Mouse (Mus musculus): Measurements from ENCODE around the gene Xrra1. TPM values are rescaled to one million over a fixed set of nuclear protein-coding genes. Genes with fewer than 3 reads are reported as not detected.
"Not testable (repeated sequence)": the region's sequence is repeated elsewhere in the genome, so short reads cannot be mapped to it uniquely, and the experiment has no call there.

Xrra1 gene
- polyA plus RNA-seq, 1 experiment = 0.34 TPM

GRCm38 (mm10) chr7:99946356-99946755, 87.4 kb downstream of the Xrra1 start:
- TF ChIP-seq CTCF (IDR thresholded peaks at IDR 0.05; ENCODE audit: borderline replicate concordance, insufficient read depth, low read depth, low read length) (no peak), POLR2A (IDR thresholded peaks at IDR 0.05; ENCODE audit: borderline replicate concordance, insufficient read depth, low read length) (no peak)
- peak in 1 of 2 experiments; percentile 0 for DNase-seq
- 93% methylated on average over 4 of the region's 4 CpGs for WGBS

GRCm38 (mm10) chr7:99947329-99947728, 88.4 kb downstream of the Xrra1 start:
- H3K4me1 ChIP-seq (ENCODE audit: control insufficient read depth, insufficient read depth, low read length) = peaks cover 7% of the 10 kb centered on the region; the same call in 1 of the 2 replicates
- TF ChIP-seq CTCF (IDR thresholded peaks at IDR 0.05; ENCODE audit: borderline replicate concordance, insufficient read depth, low read depth, low read length) (no peak), POLR2A (IDR thresholded peaks at IDR 0.05; ENCODE audit: borderline replicate concordance, insufficient read depth, low read length) (no peak)
- WGBS = 24% methylated on average over 9 of the region's 9 CpGs
- H3K27ac ChIP-seq (ENCODE audit: insufficient read depth, low read length) = no peak overlapping the region
- H3K27me3 ChIP-seq (ENCODE audit: control insufficient read depth, insufficient read depth, low read length) = no peaks in the 10 kb centered on the region
- DNase-seq = peak; percentile 69 to 81
- H3K4me3 ChIP-seq (replicated peaks; ENCODE audit: insufficient read depth, low read depth, low read length) = no peak overlapping the region

More at GRCm38 (mm10) chr7:99946356-99946755, 87.4 kb downstream of the Xrra1 start:
- Histone ChIP-seq H3K27ac (ENCODE audit: insufficient read depth, low read length) (no peak overlapping the region), H3K4me3 (replicated peaks; ENCODE audit: insufficient read depth, low read depth, low read length) (no peak overlapping the region), H3K4me1 (ENCODE audit: control insufficient read depth, insufficient read depth, low read length) (peaks cover 7% of the 10 kb centered on the region; the same call in 1 of the 2 replicates), H3K27me3 (ENCODE audit: control insufficient read depth, insufficient read depth, low read length) (no peaks in the 10 kb centered on the region)

DNA sequence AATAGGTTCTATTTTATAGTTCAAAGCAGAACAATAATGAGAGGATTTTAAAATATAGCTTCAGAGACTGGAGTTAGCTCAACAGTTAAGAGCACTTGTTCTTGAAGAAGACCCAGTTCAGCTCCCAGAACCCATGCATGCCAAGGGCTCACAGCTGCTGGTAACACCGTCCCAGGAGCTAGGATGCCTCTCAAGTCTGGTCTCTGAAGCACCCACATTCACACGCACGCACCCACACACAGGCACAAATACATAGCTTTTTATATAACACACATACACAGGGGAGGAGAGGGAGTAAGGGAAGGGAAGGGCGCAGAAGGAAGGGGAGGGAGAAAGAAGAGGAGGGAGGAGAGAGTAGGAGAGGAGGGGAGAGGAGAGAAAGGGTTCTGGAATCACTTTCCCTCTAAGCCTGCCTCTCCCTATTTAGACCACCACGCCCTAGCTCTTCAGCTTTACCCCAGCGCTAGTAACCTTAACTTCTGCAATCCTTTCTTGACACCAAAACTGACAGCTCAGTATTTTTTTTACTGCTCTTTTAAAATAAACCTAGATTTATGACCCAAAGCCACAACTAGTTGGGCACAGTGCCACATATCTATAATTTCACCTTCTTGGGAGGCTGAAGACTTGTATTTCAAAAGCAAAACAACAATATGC, 94.7 kb downstream of the Xrra1 start:
- H3K4me1 ChIP-seq (ENCODE audit: control insufficient read depth, insufficient read depth, low read length) = peaks cover 9% of the 10 kb centered on the region
- TF ChIP-seq POLR2A (IDR thresholded peaks at IDR 0.05; ENCODE audit: borderline replicate concordance, insufficient read depth, low read length) (no peak), CTCF (IDR thresholded peaks at IDR 0.05; ENCODE audit: borderline replicate concordance, insufficient read depth, low read depth, low read length) (no peak)
- H3K4me3 ChIP-seq (replicated peaks; ENCODE audit: insufficient read depth, low read depth, low read length) = no peak overlapping the region
- DNase-seq = peak in 1 of 2 experiments; percentile 8
- WGBS = 86% methylated on average over 6 of the region's 6 CpGs
- H3K27ac ChIP-seq (ENCODE audit: insufficient read depth, low read length) = no peak overlapping the region
- H3K27me3 ChIP-seq (ENCODE audit: control insufficient read depth, insufficient read depth, low read length) = no peaks in the 10 kb centered on the region; the same call in 1 of the 2 replicates

GRCm38 (mm10) chr7:99954212-99954611, 95.3 kb downstream of the Xrra1 start:
- no peak for TF ChIP-seq POLR2A (IDR thresholded peaks at IDR 0.05; ENCODE audit: borderline replicate concordance, insufficient read depth, low read length)
- TF ChIP-seq CTCF (IDR thresholded peaks at IDR 0.05; ENCODE audit: borderline replicate concordance, insufficient read depth, low read depth, low read length) = no peak
- H3K4me1 ChIP-seq (ENCODE audit: control insufficient read depth, insufficient read depth, low read length) = peaks cover 9% of the 10 kb centered on the region
- H3K27me3 ChIP-seq (ENCODE audit: control insufficient read depth, insufficient read depth, low read length) = no peaks in the 10 kb centered on the region; the same call in 1 of the 2 replicates
- H3K27ac ChIP-seq (ENCODE audit: insufficient read depth, low read length) = no peak overlapping the region
- 89% methylated on average over 8 of the region's 8 CpGs for WGBS
- no peak overlapping the region for H3K4me3 ChIP-seq (replicated peaks; ENCODE audit: insufficient read depth, low read depth, low read length)
- DNase-seq = peak in 1 of 2 experiments; percentile 4

DNA sequence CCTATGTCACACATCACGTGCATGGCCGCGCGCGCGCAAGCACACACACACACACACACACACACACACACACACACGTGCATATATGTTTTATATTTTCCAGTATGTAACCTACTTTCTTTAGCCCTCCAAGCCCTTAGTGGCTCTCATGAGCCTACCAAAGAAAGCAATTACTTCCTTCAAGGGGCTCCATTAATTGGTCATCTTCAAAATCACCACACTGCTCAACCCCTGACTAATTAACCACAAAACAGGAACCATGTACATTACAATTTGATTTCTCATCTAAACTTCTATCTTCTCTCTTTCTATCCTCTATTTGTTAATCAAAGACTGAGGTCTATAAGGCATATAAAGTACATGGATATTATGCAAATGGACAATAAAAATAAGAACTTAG, 97.2 kb downstream of the Xrra1 start:
- WGBS = over 99% methylated on average over 7 of the region's 7 CpGs
- DNase-seq = peak in 1 of 2 experiments; percentile 2
- H3K4me3 ChIP-seq (replicated peaks; ENCODE audit: insufficient read depth, low read depth, low read length) = no peak overlapping the region
- no peaks in the 10 kb centered on the region; the same call in 1 of the 2 replicates for H3K27me3 ChIP-seq (ENCODE audit: control insufficient read depth, insufficient read depth, low read length)
- TF ChIP-seq CTCF (IDR thresholded peaks at IDR 0.05; ENCODE audit: borderline replicate concordance, insufficient read depth, low read depth, low read length) = no peak
- no peak for TF ChIP-seq POLR2A (IDR thresholded peaks at IDR 0.05; ENCODE audit: borderline replicate concordance, insufficient read depth, low read length)
- no peak overlapping the region for H3K27ac ChIP-seq (ENCODE audit: insufficient read depth, low read length)
- peaks cover 14% of the 10 kb centered on the region for H3K4me1 ChIP-seq (ENCODE audit: control insufficient read depth, insufficient read depth, low read length)

- H3K27ac ChIP-seq (ENCODE audit: insufficient read depth, low read length) = no peak overlapping the region
- H3K4me1 ChIP-seq (ENCODE audit: control insufficient read depth, insufficient read depth, low read length) = peaks cover 14% of the 10 kb centered on the region
- TF ChIP-seq POLR2A (IDR thresholded peaks at IDR 0.05; ENCODE audit: borderline replicate concordance, insufficient read depth, low read length) (no peak), CTCF (IDR thresholded peaks at IDR 0.05; ENCODE audit: borderline replicate concordance, insufficient read depth, low read depth, low read length) (no peak)
- no peak overlapping the region for H3K4me3 ChIP-seq (replicated peaks; ENCODE audit: insufficient read depth, low read depth, low read length)
- no peaks in the 10 kb centered on the region; the same call in 1 of the 2 replicates for H3K27me3 ChIP-seq (ENCODE audit: control insufficient read depth, insufficient read depth, low read length)
- WGBS = 35% methylated on average over 12 of the region's 12 CpGs
- DNase-seq = peak; percentile 17 to 29
Measured at GRCm38 (mm10) chr7:99957226-99957965, 98.5 kb downstream of the Xrra1 start.

DNA sequence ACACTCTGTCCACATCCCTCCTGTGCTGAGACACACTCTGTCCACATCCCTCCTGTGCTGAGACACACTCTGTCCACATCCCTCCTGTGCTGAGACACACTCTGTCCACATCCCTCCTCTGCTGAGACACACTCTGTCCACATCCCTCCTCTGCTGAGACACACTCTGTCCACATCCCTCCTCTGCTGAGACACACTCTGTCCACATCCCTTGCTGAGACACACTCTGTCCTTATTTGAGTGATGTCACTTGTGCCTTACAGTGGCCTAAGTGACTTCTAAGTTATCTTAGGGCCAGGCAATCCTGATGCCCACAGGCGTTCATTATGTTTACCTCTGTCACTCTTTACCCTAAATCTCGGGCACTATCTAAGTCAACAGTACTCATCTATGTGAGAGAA, 101.7 kb downstream of the Xrra1 start:
- H3K4me1 ChIP-seq (ENCODE audit: control insufficient read depth, insufficient read depth, low read length) = peaks cover 24% of the 10 kb centered on the region
- not testable (repeated sequence) for H3K4me3 ChIP-seq (replicated peaks; ENCODE audit: insufficient read depth, low read depth, low read length); H3K27me3 ChIP-seq (ENCODE audit: control insufficient read depth, insufficient read depth, low read length); H3K27ac ChIP-seq (ENCODE audit: insufficient read depth, low read length)
- DNase-seq = peak in 1 of 2 experiments; percentile 10
- WGBS = 94% methylated on average over 2 of the region's 2 CpGs

DNA sequence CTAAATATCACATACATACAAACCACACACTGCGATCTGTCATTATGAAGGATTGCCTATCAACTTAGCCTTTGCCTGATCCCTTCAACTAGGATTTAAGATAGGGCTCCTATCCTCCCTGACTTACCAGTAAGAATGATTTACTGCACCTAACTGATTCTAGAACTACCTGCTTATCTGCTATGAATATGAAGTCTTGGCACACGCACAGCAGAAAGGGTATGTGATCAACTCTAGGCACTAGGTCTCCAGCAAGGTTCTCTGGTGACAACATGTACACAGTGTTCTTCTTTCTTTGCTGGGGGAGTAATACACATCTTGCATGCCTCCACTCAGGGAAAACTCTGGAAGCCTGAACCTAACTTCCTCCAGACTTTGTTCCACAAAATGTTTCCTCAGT, 102.6 kb downstream of the Xrra1 start:
- DNase-seq = no peak
- peaks cover 30% of the 10 kb centered on the region for H3K4me1 ChIP-seq (ENCODE audit: control insufficient read depth, insufficient read depth, low read length)
- H3K27me3 ChIP-seq (ENCODE audit: control insufficient read depth, insufficient read depth, low read length) = no peaks in the 10 kb centered on the region; the same call in 1 of the 2 replicates
- WGBS = 98% methylated on average over 2 of the region's 2 CpGs
- no peak overlapping the region for H3K27ac ChIP-seq (ENCODE audit: insufficient read depth, low read length)
- TF ChIP-seq POLR2A (IDR thresholded peaks at IDR 0.05; ENCODE audit: borderline replicate concordance, insufficient read depth, low read length) (no peak), CTCF (IDR thresholded peaks at IDR 0.05; ENCODE audit: borderline replicate concordance, insufficient read depth, low read depth, low read length) (no peak)
- H3K4me3 ChIP-seq (replicated peaks; ENCODE audit: insufficient read depth, low read depth, low read length) = no peak overlapping the region

All from cerebellum, adult 2 months (tissue).